Mouse (Mus musculus) gastrocnemius, postnatal 36 days (tissue): Measurements from ENCODE around the gene Atxn7. TPM values are rescaled to one million over a fixed set of nuclear protein-coding genes. Genes with fewer than 3 reads are reported as not detected.
"Not testable (repeated sequence)": the region's sequence is repeated elsewhere in the genome, so short reads cannot be mapped to it uniquely, and the experiment has no call there.

ENCODE experiments used
- DNase-seq, 2 experiments: peaks; one replicate each; pipeline ENCODE4 v3.0.0; 2022
- intact Hi-C: fragments of 180-260 bp; cut with DNase I; formaldehyde crosslinking; loops from one replicate; pipeline ENCODE4 v1.15.1; 2025
- total RNA-seq, 2 experiments: library from RNA; stranded (reverse); gene quantifications; 2 replicates each; pipeline ENCODE4 v1.2.3; 2021

Atxn7 gene
- total RNA-seq, 2 experiments from 2014 or later: 13.3 to 16.0 TPM

GRCm38 (mm10) chr14:14054386-14054785 lies 93.1 kb downstream of the Atxn7 start:
- intact Hi-C loops: loop anchor here (5.0 kb wide), 1 partner anchor 42 kb away; no protein-coding TSS in a partner anchor
- no peak for DNase-seq

GRCm38 (mm10) chr14:14059606-14060005 lies 98.4 kb downstream of the Atxn7 start:
- intact Hi-C loops: loop anchor here (5.0 kb wide), 1 partner anchor 42 kb away; no protein-coding TSS in a partner anchor
- not testable (repeated sequence) for DNase-seq

- intact Hi-C loops: loop anchor here (5.0 kb wide), 1 partner anchor 45 kb away; no protein-coding TSS in a partner anchor
- DNase-seq: no peak
These were observed 101.4 kb downstream of the Atxn7 start for GRCm38 (mm10) chr14:14062531-14063245.

- no peak for DNase-seq
- intact Hi-C loops: loop anchor here (5.0 kb wide), 1 partner anchor 46 kb away; no protein-coding TSS in a partner anchor
These were observed 102.1 kb downstream of the Atxn7 start for GRCm38 (mm10) chr14:14063382-14063781.

- no peak for DNase-seq
- intact Hi-C loops: loop anchor here (5.0 kb wide), 1 partner anchor 47 kb away; no protein-coding TSS in a partner anchor
These were observed 103.4 kb downstream of the Atxn7 start for GRCm38 (mm10) chr14:14064486-14065141.

GRCm38 (mm10) chr14:14065142-14065498 lies 103.9 kb downstream of the Atxn7 start:
- DNase-seq: no peak
- intact Hi-C loops: no loop called here

GRCm38 (mm10) chr14:14066241-14066640 lies 105.0 kb downstream of the Atxn7 start:
- intact Hi-C loops: no loop called here
- no peak for DNase-seq

GRCm38 (mm10) chr14:14067648-14068472 lies 106.6 kb downstream of the Atxn7 start:
- peak; percentile 6 to 29 for DNase-seq
- intact Hi-C loops: no loop called here

- intact Hi-C loops: no loop called here
- DNase-seq: no peak
These were observed 107.3 kb downstream of the Atxn7 start for GRCm38 (mm10) chr14:14068553-14068952.

- DNase-seq: no peak
- intact Hi-C loops: no loop called here
These were observed 109.5 kb downstream of the Atxn7 start for GRCm38 (mm10) chr14:14070541-14071315.

- no peak for DNase-seq
- intact Hi-C loops: no loop called here
These were observed 110.2 kb downstream of the Atxn7 start for GRCm38 (mm10) chr14:14071456-14071855.

- no peak for DNase-seq
- intact Hi-C loops: no loop called here
These were observed 119.5 kb downstream of the Atxn7 start for GRCm38 (mm10) chr14:14080604-14081194.

GRCm38 (mm10) chr14:14083811-14084210 lies 122.6 kb downstream of the Atxn7 start:
- intact Hi-C loops: no loop called here
- no peak for DNase-seq

GRCm38 (mm10) chr14:14086711-14087263 lies 125.5 kb downstream of the Atxn7 start:
- intact Hi-C loops: no loop called here
- DNase-seq: no peak

- no peak for DNase-seq
- intact Hi-C loops: no loop called here
These were observed 126.1 kb downstream of the Atxn7 start for GRCm38 (mm10) chr14:14087348-14087747.

- DNase-seq: no peak
- intact Hi-C loops: no loop called here
These were observed 127.0 kb downstream of the Atxn7 start for GRCm38 (mm10) chr14:14088016-14088791.

GRCm38 (mm10) chr14:14090571-14090970 lies 129.3 kb downstream of the Atxn7 start:
- no peak for DNase-seq
- intact Hi-C loops: no loop called here

- intact Hi-C loops: loop anchor here (5.0 kb wide), 3 partner anchors 86 to 136 kb away; partner anchors contain the start of genes Atxn7 and Thoc7
These were observed 137.2 kb downstream of the Atxn7 start for GRCm38 (mm10) chr14:14098330-14098980.

More at GRCm38 (mm10) chr14:14098330-14098980, 137.2 kb downstream of the Atxn7 start:
- DNase-seq: peak; percentile 84 to 87
